Mouse (Mus musculus) layer of hippocampus, adult 18-20 months (tissue): ENCODE data around the gene Aldh8a1. TPM values are rescaled to one million over a fixed set of nuclear protein-coding genes. Genes with fewer than 3 reads are reported as not detected.
A peak's percentile ranks its signal among the peaks of the same experiment; 100 is the strongest.

Source experiments
- DNase-seq, 2 experiments: peaks; one replicate each; pipeline ENCODE4 v3.0.0; 2022; ENCODE audit warnings: low spot score in 2 of 2
- total RNA-seq, 2 experiments: library from RNA; stranded (reverse); gene quantifications; 2 replicates each; pipeline ENCODE4 v1.2.3; 2021

Gene Aldh8a1
- total RNA-seq, 2 experiments from 2014 or later: 0.18 TPM; not detected in 1

- DNase-seq: no peak
Observed at GRCm38 (mm10) chr10:21416184-21416583, 39.1 kb downstream of the Aldh8a1 start.

GRCm38 (mm10) chr10:21419188-21419587 lies 42.1 kb downstream of the Aldh8a1 start:
- no peak for DNase-seq

- DNase-seq: peak; percentile 27 to 73
Observed at GRCm38 (mm10) chr10:21420457-21421424, 43.6 kb downstream of the Aldh8a1 start.

GRCm38 (mm10) chr10:21426515-21426914 lies 49.4 kb downstream of the Aldh8a1 start:
- no peak for DNase-seq

GRCm38 (mm10) chr10:21427996-21428395 lies 50.9 kb downstream of the Aldh8a1 start:
- no peak for DNase-seq

GRCm38 (mm10) chr10:21439268-21439667 lies 62.2 kb downstream of the Aldh8a1 start:
- no peak for DNase-seq

GRCm38 (mm10) chr10:21441020-21441419 lies 63.9 kb downstream of the Aldh8a1 start:
- no peak for DNase-seq

GRCm38 (mm10) chr10:21441690-21442089 lies 64.6 kb downstream of the Aldh8a1 start:
- DNase-seq: no peak

GRCm38 (mm10) chr10:21443646-21444324 lies 66.7 kb downstream of the Aldh8a1 start:
- peak; percentile 42 to 74 for DNase-seq

GRCm38 (mm10) chr10:21444410-21444809 lies 67.3 kb downstream of the Aldh8a1 start:
- no peak for DNase-seq

Other genes starting within 250 kb of the Aldh8a1 start
- gene Myb, start 216.3 kb upstream of the Aldh8a1 start, total RNA-seq: 1 to 10 TPM in 1 of 2 experiments, under 1 TPM in 1; 0.63 to 1.1 TPM
- 10 to 100 TPM; 58.8 to 62.9 TPM for gene Hbs1l, start 81.3 kb upstream of the Aldh8a1 start, total RNA-seq
- not detected for gene 1700020N01Rik, start 215.9 kb downstream of the Aldh8a1 start, total RNA-seq